Mouse (Mus musculus) liver, embryonic 12.5 days (tissue): ENCODE results near the gene Rapgef5. TPM values are rescaled to one million over a fixed set of nuclear protein-coding genes. Genes with fewer than 3 reads are reported as not detected.
A peak's percentile ranks its signal among the peaks of the same experiment; 100 is the strongest.

ENCODE experiments used
- ATAC-seq: fragments of 200-750 bp; cut with Nextera tagmentation; 2 replicates; pipeline ENCODE4 v1.8.0; 2017; ENCODE audit warnings: moderate number of reproducible peaks, mild to moderate bottlenecking, moderate library complexity
- H3K27ac ChIP-seq: fragments of 300-500 bp; sonication (generic); 2 replicates; pipeline ENCODE4 v1.5.1; 2016; ENCODE audit warnings: mild to moderate bottlenecking
- H3K27me3 ChIP-seq: fragments of 300-500 bp; sonication (generic); replicated peaks from 2 replicates; pipeline ENCODE4 v1.6.1; 2016; ENCODE audit warnings: mild to moderate bottlenecking, moderate library complexity
- H3K36me3 ChIP-seq: fragments of 300-500 bp; sonication (generic); 2 replicates; pipeline ENCODE4 v1.6.1; 2016; ENCODE audit warnings: mild to moderate bottlenecking, moderate library complexity
- H3K4me1 ChIP-seq: fragments of 300-500 bp; sonication (generic); 2 replicates; pipeline ENCODE4 v1.6.1; 2016
- H3K4me2 ChIP-seq: fragments of 300-500 bp; sonication (generic); 2 replicates; pipeline ENCODE4 v1.6.1; 2016; ENCODE audit warnings: mild to moderate bottlenecking, moderate library complexity
- H3K4me3 ChIP-seq: fragments of 300-500 bp; sonication (generic); 2 replicates; pipeline ENCODE4 v1.5.1; 2016; ENCODE audit warnings: mild to moderate bottlenecking, moderate library complexity
- H3K9ac ChIP-seq: fragments of 300-500 bp; sonication (generic); 2 replicates; pipeline ENCODE4 v1.6.1; 2016; ENCODE audit warnings: mild to moderate bottlenecking, moderate library complexity
- H3K9me3 ChIP-seq: fragments of 300-500 bp; sonication (generic); replicated peaks from 2 replicates; pipeline ENCODE4 v1.6.1; 2016; ENCODE audit warnings: mild to moderate bottlenecking, moderate library complexity
- WGBS: fragments of 180-500 bp; shearing (Covaris S2); methylation state at CpG from one replicate; pipeline ENCODE4 v1.1.7; 2016; ENCODE audit not compliant: insufficient replicate concordance; 5-methylcytosine and 5-hydroxymethylcytosine counted together
- polyA plus RNA-seq: library from polyadenylated mRNA; unstranded; fragments of >200 nt; fragmentation: Nextera tagmentation; extraction: Ambion mirVana; gene quantifications from 2 replicates; pipeline ENCODE4 v1.2.1, GENCODE M21; 2016

The Rapgef5 gene
- polyA plus RNA-seq, 1 experiment from 2014 or later: 3.3 TPM

DNA sequence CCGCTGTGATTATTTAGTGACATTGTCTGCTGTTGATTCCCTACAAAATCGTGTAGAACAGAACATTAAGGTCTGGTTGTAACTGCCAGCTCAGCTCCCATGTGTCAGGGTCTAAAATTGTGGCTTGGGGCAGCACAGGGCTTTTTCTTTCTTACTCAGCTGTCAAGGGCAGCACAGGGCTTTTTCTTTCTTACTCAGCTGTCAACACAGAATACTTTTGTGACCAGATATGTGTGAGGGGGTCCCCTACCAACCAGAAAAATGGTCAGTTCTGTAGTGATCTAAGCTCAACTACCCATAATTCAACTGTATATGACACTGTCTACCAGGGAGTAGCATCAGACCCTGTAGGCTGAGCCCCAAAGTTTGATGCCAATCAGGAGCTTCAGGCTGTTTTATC is 167.1 kb downstream of the Rapgef5 start:
- Histone ChIP-seq H3K9ac (no peak overlapping the region), H3K36me3 (no peaks in the 10 kb centered on the region), H3K4me3 (no peak overlapping the region), H3K4me1 (peaks cover 6% of the 10 kb centered on the region; the same call in 1 of the 2 replicates), H3K27ac (no peak overlapping the region), H3K9me3 (no peaks in the 10 kb centered on the region), H3K4me2 (no peak overlapping the region), H3K27me3 (no peaks in the 10 kb centered on the region)
- 61% methylated on average over 2 of the region's 2 CpGs for WGBS
- ATAC-seq: no peak

- no peaks in the 10 kb centered on the region for H3K9me3 ChIP-seq
- H3K27ac ChIP-seq: no peak overlapping the region
- H3K4me1 ChIP-seq: peaks cover 6% of the 10 kb centered on the region; the same call in 1 of the 2 replicates
- no peaks in the 10 kb centered on the region for H3K36me3 ChIP-seq
- 56% methylated on average over 3 of the region's 3 CpGs for WGBS
- no peak for ATAC-seq
- H3K4me3 ChIP-seq: no peak overlapping the region
- no peaks in the 10 kb centered on the region for H3K27me3 ChIP-seq
- no peak overlapping the region for H3K9ac ChIP-seq
- no peak overlapping the region for H3K4me2 ChIP-seq
Measured at GRCm38 (mm10) chr12:117683984-117684383, 167.7 kb downstream of the Rapgef5 start.

- H3K4me1 ChIP-seq: peaks cover 6% of the 10 kb centered on the region; the same call in 1 of the 2 replicates
- no peaks in the 10 kb centered on the region for H3K27me3 ChIP-seq
- no peaks in the 10 kb centered on the region for H3K36me3 ChIP-seq
- H3K27ac ChIP-seq: no peak overlapping the region
- no peak overlapping the region for H3K4me2 ChIP-seq
- H3K4me3 ChIP-seq: no peak overlapping the region
- H3K9me3 ChIP-seq: no peaks in the 10 kb centered on the region
- no peak for ATAC-seq
- WGBS: 48% methylated on average over 3 of the region's 3 CpGs
- no peak overlapping the region for H3K9ac ChIP-seq
Measured at GRCm38 (mm10) chr12:117684788-117685187, 168.5 kb downstream of the Rapgef5 start.

- Histone ChIP-seq H3K27me3 (no peaks in the 10 kb centered on the region), H3K9ac (no peak overlapping the region), H3K4me2 (no peak overlapping the region), H3K9me3 (no peaks in the 10 kb centered on the region), H3K4me3 (no peak overlapping the region), H3K36me3 (no peaks in the 10 kb centered on the region), H3K27ac (no peak overlapping the region), H3K4me1 (0 out of 2 replicates have a peak, but pooled peaks cover under 1% of the 10 kb centered on the region)
- ATAC-seq: no peak
Measured at GRCm38 (mm10) chr12:117685336-117685735, 169.1 kb downstream of the Rapgef5 start.

DNA sequence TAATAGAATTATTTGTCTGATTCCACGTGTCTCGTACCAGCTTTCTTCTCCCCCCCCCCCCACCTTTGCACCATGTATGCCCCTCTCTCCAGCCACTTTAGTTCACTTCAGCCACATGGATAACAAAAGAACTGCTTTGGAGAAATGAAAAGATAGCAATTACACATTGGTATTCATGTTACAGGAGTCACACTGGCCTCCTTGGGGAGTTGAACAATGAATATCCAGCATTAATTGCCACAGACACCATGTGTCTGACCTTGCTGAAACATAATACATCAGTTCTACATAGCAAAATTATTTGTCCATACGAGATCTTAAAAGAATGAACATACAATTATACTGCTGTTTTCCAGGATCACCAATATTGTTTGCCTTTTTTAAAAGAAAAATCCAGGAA is 170.5 kb downstream of the Rapgef5 start:
- no peaks in the 10 kb centered on the region for H3K9me3 ChIP-seq
- no peaks in the 10 kb centered on the region for H3K36me3 ChIP-seq
- H3K9ac ChIP-seq: no peak overlapping the region
- H3K4me2 ChIP-seq: no peak overlapping the region
- H3K27me3 ChIP-seq: no peaks in the 10 kb centered on the region
- no peaks in the 10 kb centered on the region for H3K4me1 ChIP-seq
- no peak overlapping the region for H3K27ac ChIP-seq
- no peak for ATAC-seq
- 63% methylated on average over 3 of the region's 3 CpGs for WGBS
- no peak overlapping the region for H3K4me3 ChIP-seq

- no peaks in the 10 kb centered on the region for H3K4me1 ChIP-seq
- WGBS: 56% methylated on average over 32 of the region's 32 CpGs
- no peaks in the 10 kb centered on the region for H3K27me3 ChIP-seq
- H3K27ac ChIP-seq: no peak overlapping the region
- H3K9ac ChIP-seq: no peak overlapping the region
- no peak for ATAC-seq
- H3K4me2 ChIP-seq: peak overlapping the region; percentile 46
- H3K4me3 ChIP-seq: peak overlapping the region; percentile 10; the same call in 1 of the 2 replicates
- no peaks in the 10 kb centered on the region for H3K9me3 ChIP-seq
- no peaks in the 10 kb centered on the region for H3K36me3 ChIP-seq
Measured at GRCm38 (mm10) chr12:117688655-117689548, 172.6 kb downstream of the Rapgef5 start.

GRCm38 (mm10) chr12:117691336-117691735 is 175.1 kb downstream of the Rapgef5 start:
- no peaks in the 10 kb centered on the region for H3K4me1 ChIP-seq
- H3K27me3 ChIP-seq: no peaks in the 10 kb centered on the region
- no peak overlapping the region for H3K4me2 ChIP-seq
- H3K36me3 ChIP-seq: no peaks in the 10 kb centered on the region
- H3K27ac ChIP-seq: no peak overlapping the region
- WGBS: 64% methylated on average over 5 of the region's 5 CpGs
- H3K9me3 ChIP-seq: no peaks in the 10 kb centered on the region
- no peak overlapping the region for H3K9ac ChIP-seq
- H3K4me3 ChIP-seq: no peak overlapping the region
- ATAC-seq: no peak

- no peaks in the 10 kb centered on the region for H3K4me1 ChIP-seq
- H3K36me3 ChIP-seq: no peaks in the 10 kb centered on the region
- H3K4me3 ChIP-seq: no peak overlapping the region
- no peaks in the 10 kb centered on the region for H3K27me3 ChIP-seq
- no peak for ATAC-seq
- no peak overlapping the region for H3K4me2 ChIP-seq
- H3K9me3 ChIP-seq: no peaks in the 10 kb centered on the region
- H3K9ac ChIP-seq: no peak overlapping the region
- no peak overlapping the region for H3K27ac ChIP-seq
- WGBS: 50% methylated on average over 1 of the region's 1 CpGs
Measured at GRCm38 (mm10) chr12:117692775-117693174, 176.5 kb downstream of the Rapgef5 start.

- Histone ChIP-seq H3K9me3 (no peaks in the 10 kb centered on the region), H3K4me3 (no peak overlapping the region), H3K9ac (no peak overlapping the region), H3K27me3 (no peaks in the 10 kb centered on the region), H3K4me1 (no peaks in the 10 kb centered on the region), H3K36me3 (no peaks in the 10 kb centered on the region), H3K27ac (no peak overlapping the region), H3K4me2 (no peak overlapping the region)
- no peak for ATAC-seq
- WGBS: 73% methylated on average over 3 of the region's 3 CpGs
Measured at GRCm38 (mm10) chr12:117699950-117700665, 183.8 kb downstream of the Rapgef5 start.

- no peak overlapping the region for H3K4me3 ChIP-seq
- H3K4me2 ChIP-seq: no peak overlapping the region
- no peak overlapping the region for H3K9ac ChIP-seq
- no peaks in the 10 kb centered on the region for H3K36me3 ChIP-seq
- H3K4me1 ChIP-seq: no peaks in the 10 kb centered on the region
- no peak overlapping the region for H3K27ac ChIP-seq
- H3K27me3 ChIP-seq: no peaks in the 10 kb centered on the region
- no peaks in the 10 kb centered on the region for H3K9me3 ChIP-seq
- 66% methylated on average over 6 of the region's 6 CpGs for WGBS
- ATAC-seq: no peak
Measured at GRCm38 (mm10) chr12:117700927-117701326, 184.6 kb downstream of the Rapgef5 start.

DNA sequence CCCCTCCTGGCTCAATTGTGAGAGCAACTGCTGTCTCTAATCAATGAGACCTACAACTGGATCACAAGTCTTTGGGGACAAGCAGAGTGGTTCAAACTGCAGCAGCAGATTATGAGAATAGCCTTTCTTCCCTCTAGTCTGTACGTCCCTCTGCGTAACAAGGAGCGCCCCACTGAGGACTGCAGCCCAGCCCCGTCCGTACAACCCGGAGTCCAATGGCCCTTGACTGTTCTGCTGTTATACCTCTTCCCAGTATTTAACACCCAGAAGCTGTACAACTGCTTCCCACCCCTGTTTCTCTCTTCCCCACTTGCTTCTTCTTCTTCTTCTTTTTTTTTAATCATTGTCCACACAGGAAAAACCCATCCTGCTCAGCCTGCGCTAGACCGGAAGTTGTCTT is 186.0 kb downstream of the Rapgef5 start:
- no peaks in the 10 kb centered on the region for H3K4me1 ChIP-seq
- no peak overlapping the region for H3K27ac ChIP-seq
- WGBS: 87% methylated on average over 8 of the region's 8 CpGs
- no peaks in the 10 kb centered on the region for H3K9me3 ChIP-seq
- no peak overlapping the region for H3K4me3 ChIP-seq
- H3K36me3 ChIP-seq: no peaks in the 10 kb centered on the region
- no peak for ATAC-seq
- no peak overlapping the region for H3K9ac ChIP-seq
- no peak overlapping the region for H3K4me2 ChIP-seq
- H3K27me3 ChIP-seq: no peaks in the 10 kb centered on the region

- Histone ChIP-seq H3K9me3 (no peaks in the 10 kb centered on the region), H3K4me3 (no peak overlapping the region), H3K4me1 (no peaks in the 10 kb centered on the region), H3K27ac (no peak overlapping the region), H3K27me3 (no peaks in the 10 kb centered on the region), H3K4me2 (no peak overlapping the region), H3K9ac (no peak overlapping the region), H3K36me3 (no peaks in the 10 kb centered on the region)
- ATAC-seq: no peak
- WGBS: 81% methylated on average over 9 of the region's 9 CpGs
Measured at GRCm38 (mm10) chr12:117702928-117703327, 186.6 kb downstream of the Rapgef5 start.
